Mouse (Mus musculus): ENCODE measurements around the gene Ror1.

The Ror1 gene

DNA sequence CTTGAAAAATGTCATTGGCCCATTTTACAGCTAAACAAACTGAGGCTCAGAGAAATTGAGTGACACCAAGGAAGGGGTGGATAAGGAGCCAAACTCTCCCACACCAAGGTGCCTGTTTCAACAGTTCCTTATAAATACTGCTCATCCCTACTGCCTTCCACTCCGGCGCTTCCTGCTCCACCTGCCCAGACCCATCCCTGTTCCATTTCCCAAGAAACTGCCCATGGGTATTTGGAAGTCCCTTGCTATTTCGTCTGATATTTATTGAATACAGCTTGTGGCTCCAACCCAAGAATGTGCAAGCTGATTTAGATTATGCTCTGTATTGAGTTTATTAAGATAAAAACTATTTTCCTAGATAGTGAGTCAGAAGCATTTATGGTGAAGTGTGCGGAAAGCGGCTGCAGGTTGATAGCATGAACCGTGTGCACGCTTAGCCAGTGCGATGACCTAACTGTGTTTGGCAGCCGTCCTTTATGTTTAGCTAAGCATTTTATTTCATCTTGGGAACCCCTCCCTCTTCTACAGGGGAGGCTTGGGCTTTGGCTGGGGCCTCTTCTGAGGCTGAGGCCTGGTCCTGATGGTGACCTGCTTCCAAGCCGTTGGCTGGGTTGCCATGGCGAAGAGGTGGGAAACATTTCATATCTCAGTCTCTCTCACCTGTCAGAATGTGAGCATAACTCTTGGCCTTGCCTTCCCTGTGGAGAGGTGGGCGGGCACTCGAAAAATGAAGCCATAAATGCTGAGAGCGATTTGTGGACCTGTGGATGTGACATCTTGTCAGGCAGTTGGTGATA lies 229.3 kb downstream of the Ror1 start:
- DNase-seq: no peak

GRCm38 (mm10) chr4:100328361-100328970 lies 232.9 kb downstream of the Ror1 start:
- no peak for DNase-seq

DNA sequence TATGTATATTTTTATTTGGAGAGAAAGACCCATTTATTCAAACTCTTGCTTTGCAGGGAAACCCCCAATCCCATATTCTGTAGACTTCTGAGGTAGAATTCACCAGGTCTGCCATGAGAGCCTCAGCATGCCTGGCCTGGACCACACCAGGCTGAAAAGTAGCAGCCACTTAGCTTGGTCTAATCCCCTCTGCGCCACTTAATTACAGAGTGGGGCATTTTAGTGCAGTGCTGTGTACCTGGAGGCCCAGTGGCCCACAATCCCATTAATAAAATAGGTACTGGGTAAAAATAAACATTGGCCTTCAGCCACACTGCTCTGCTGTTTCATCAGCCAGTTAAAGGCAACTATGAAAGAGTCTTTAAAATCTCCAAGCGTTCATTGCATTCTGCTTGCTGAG lies 239.6 kb downstream of the Ror1 start:
- DNase-seq: no peak

DNA sequence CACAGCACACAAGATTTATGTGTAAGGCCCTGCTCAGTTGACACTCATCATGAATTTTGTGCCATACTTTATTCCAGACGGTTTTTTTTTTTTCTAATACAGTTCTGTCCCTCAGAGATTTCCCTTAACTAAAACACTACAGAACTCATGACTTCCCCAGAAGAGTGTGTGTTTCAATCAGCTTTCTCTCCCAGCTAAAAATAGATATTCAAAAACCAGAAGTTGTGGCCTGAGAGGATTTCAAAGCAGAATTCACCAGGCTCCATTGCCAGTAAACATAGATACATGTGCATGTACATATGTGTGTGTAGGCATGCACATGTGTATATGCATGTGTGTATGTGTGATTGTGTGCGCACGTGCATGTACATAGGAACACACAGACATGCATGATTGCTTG lies 252.2 kb downstream of the Ror1 start:
- DNase-seq: no peak

DNA sequence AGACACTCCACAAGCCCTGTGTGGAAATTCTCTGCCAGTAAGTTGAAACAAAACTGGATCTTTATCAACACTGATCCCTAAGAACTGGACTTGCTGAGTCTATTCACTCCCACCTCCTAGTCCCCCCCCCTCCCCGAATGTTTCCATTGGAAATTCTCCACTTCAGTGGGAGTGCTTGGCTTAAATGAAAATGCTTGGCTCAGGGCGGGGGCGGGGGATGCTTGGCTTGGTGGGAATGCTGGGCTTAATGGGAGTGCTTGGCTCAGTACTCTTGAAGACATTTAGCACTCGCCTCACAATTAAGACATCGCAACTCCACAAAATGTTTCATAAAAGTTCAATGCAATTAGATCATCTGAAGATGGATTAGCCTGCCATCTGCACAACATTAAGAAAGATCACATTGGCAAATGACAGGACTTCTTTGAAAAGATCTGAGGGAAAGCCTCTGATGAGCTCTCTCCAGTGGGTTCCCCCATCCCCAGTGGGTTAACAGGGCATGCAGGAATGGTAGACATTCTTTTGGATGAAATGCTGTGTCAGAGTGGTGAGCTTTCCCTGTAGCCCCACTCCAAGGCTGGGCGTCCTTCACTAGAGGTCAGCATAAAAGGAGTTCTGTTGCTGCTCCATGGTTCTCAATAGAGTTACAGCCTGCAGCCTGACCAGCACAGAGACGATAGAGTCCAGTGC lies 254.7 kb downstream of the Ror1 start:
- DNase-seq: no peak

DNA sequence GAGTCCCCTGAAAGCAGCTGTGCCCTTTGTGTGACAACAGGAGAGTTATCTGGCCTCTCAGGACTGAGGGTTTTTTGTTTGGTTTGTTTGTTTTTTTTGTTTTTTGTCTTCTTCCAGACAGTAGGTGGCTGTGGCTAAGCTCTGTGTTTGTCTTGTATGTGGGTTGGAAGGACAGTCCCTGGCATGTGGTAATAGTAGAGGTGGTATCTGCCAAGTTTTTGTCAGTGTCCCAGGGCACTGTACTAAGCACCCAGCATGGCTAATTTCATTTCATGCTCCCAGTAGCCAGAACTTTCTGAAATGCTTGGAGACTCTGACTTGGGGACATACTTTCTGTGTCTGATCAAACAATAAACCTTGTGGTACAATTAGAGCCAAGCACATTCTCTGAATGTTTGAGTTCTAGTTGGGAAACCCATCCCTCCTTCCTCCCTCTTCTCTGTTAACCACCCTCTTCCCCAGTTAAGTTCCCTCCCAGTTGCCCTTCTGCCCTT lies 256.3 kb downstream of the Ror1 start:
- DNase-seq: no peak

GRCm38 (mm10) chr4:100355566-100355965 lies 260.0 kb downstream of the Ror1 start:
- peak; percentile 5 for DNase-seq

- no peak for DNase-seq
Measured at GRCm38 (mm10) chr4:100357881-100358589, 262.4 kb downstream of the Ror1 start.

DNA sequence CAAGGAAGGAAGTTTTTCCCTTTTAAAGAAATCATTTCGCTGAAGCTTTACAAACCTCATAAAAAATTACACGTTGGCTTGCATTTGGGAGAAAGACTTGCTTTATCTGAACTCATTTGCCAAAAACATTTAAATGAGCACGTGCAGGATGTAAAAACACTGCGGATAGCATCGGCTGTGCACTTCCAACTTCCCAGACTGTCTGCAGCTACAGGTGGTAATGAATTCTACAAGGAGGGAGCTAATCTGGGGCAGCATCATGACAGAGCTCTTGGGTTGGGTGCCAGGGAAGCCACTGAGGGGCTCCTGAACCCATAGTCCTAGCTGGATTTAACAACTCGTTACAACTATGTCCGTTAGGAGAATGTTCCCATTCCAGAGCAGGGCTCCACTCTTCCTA lies 268.1 kb downstream of the Ror1 start:
- no peak for DNase-seq

DNA sequence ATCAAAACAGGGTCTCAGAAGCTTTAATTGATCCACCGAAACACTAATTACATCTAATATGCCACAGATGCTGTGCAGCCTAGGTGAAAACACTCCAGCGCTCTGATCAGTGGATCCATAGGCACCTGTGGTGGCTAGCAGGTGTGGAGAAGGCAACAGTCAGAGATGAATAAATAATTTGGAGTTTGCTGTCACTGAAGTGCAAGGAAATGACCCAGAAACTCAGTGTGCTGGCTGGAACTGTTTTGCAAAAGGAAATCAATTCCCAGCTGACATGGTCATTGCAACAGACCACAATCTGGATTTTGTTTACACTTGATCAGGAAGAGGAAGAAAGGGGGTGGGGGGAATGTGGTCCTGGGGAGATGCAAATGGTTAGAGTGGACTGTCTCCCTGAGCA lies 273.1 kb downstream of the Ror1 start:
- no peak for DNase-seq

- no peak for DNase-seq
Measured at GRCm38 (mm10) chr4:100369541-100370174, 274.1 kb downstream of the Ror1 start.

DNA sequence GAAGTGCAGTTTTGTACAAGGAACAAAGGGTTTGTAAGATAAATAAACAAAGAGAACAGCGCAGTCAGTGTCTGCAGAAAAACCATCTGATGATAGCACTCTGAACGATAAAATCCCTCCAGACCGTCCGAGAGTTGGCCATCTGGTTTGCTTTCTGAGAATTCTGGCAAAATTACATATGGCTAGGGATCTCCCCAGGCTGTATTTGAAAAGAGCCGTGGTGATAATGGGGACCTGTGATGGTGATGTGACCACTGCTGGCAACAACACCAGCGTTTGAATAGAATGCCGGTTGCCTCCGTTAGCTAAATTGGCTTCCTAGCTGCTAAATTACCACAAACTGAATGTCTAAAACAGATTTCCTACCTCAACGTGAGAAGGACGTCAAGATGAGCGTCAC lies 277.2 kb downstream of the Ror1 start:
- no peak for DNase-seq

DNA sequence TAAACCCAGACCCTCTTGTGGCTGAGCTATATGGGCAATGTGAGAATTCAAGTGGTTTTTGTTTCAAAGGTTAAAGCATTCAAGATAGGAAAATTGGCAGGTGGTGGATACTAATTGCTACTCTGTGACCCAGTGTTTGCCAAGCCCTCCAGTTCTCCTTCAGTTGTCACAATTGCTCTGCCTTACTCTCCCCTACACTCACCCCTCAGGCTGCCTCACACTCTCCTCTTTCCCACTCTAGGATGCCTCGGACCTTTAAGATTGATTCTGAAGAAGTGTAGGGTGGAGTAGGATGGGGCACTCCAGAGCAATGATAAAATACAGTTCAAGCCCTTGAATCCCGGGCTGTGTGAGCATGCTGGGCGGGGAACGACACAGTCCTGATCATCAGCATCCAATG lies 278.2 kb downstream of the Ror1 start:
- no peak for DNase-seq

DNA sequence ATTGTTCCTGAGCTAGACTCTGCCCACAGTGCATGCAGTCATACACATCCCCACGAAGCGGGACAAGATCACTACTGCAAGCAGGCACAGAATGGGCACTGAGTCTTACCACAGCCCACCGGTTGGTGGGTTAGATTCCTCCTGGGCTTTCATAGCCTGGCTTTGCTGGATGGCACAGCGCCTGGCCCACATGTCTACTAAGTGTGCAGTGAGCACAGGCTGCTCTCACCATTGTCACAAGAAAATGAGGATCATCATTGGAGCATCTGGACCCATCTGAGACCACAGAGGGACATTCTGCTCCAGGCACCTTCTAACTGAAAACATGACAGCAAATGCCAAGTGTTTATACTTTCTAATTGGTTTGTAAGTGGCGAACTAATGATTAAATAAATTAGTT lies 279.7 kb downstream of the Ror1 start:
- no peak for DNase-seq

GRCm38 (mm10) chr4:100376163-100376562 lies 280.6 kb downstream of the Ror1 start:
- no peak for DNase-seq

DNA sequence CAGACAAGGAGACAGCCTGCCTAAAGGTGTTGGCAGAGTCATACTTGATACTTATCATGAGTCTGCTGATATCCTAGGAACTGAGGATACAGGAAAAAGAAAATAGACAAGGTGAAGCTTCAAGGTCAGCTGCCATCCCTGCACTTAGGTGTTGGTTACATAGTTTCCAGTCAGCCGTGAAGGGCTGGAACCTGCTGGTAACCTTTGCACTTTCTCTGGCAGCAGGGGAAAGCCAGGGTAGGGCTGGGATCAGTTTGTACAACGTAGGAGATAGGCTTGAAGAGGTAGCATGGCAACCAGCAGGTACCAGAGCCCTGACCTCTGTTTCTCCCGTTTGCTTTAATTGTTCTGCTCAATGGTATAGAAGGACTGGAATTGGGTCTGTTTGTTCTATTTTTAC lies 281.6 kb downstream of the Ror1 start:
- no peak for DNase-seq

DNA sequence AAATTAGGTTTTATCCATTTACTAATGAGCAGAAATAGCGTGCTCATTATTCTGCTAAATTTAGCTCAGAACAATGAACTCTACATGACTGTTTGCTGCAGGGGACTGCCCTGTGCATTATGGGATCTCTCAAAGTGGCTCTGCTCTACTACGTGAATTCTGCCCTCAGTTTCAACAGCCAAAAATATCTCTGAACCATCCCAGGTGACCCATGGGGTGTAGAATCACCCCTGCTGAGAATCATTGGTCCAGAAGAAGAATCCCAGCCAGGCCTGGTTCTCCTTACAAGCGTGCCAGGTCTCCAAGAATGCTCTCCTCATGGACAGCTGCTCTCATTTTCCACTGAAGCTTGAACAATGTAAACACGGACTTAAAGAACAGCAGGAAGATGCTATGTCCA lies 282.4 kb downstream of the Ror1 start:
- no peak for DNase-seq

DNA sequence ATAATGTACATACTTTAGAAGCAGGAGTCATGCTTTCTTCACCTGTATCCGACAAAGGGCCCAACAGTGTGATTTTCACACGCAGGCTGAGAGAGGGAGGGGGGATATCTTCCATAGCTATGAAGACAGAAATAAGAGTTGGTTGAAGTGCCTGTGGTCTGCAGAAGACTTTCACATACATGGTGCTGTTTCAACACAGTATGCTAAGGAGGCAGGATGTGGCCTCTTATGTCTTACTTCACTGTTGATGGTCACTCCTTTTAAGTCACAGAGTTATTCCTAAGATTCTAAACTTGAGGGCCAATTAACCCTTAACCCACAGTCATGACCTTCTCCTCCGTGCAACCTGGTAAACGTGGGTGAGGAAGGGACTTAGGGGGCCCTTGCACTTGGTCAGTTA lies 286.2 kb downstream of the Ror1 start:
- no peak for DNase-seq

DNA sequence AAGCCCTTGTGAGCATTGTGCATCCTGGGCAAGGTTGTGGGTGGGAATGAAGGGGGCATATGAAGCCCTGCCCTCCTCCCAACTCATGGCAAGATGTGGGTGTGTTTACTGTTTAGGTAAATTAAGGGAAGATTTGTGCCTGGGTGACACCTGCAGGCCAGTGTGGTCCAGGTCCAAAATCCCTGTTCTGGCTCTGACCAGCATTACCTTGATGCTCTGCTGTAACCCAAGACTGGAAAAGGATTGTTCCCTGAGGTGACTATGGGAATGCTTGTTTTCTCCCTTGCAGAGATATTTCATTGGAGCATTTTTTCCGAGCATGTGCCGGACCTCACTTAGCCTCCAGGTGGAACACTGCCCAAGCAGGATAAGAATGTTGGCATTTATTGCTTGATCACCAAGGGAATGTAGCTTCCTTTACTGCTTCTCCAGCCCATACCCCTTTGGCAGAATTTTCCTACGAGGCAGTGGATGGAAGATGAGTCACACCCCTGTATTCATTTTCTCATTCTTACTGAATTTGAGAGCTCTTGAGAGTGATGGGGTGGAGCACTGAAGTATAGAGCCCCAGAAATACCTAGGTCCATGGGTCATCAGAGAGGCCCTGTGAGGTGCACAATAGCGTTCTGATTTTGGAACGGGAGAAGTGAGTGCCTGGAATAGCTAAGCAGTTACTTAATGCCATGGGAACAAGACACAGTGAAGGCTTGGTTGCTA lies 290.8 kb downstream of the Ror1 start:
- DNase-seq: no peak

GRCm38 (mm10) chr4:100390436-100390835 lies 294.8 kb downstream of the Ror1 start:
- no peak for DNase-seq

DNA sequence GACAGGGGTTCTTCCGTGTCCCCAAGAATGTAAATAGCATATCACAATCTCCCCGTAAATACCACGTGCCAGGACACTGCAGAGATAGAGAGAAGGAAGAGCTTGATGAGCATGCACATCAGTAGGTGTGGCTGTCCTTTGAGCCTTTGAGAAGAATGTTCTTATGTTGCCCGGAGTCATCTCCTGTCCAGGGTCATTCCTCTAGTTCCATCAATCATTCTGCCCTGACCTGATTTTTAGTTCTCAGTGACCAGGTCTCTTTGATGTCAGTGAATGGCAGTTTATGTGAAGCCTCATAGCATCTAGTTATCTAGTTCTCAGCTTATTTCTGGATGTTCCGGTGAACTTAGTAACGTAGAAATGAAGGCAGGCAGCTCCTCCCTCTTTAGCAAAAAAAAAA lies 295.4 kb downstream of the Ror1 start:
- no peak for DNase-seq

Measured in right cerebral cortex, adult 18-20 months (tissue).